In the genomic region with DNA sequence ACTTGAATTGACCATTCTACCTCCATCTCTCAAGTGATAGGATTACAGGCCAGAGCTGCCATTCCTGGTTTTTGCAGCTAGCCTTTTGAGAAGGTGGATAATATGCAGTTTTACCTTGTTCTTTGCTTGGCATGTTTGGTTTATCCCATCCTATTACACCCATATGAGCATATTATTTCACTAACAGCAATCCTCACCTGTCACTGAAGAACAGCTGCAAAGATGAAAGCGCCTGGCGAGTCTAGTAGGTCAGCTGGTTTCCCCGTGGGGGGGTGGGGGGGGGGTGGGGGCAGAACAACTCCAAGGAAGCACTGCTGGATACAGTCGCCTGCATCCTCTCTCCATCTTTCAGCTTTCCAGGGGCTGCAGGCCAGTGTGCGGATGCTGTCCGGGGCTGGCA, we compare ENCODE assay signal across 27 mouse cellular contexts. TPM values are rescaled to one million over a fixed set of nuclear protein-coding genes. Genes with fewer than 3 reads are reported as not detected.
A peak's percentile ranks its signal among the peaks of the same experiment; 100 is the strongest.
DNase-seq lines count a peak whose midpoint lies in the region; ATAC-seq lines count a peak whose summit lies in the region.
"Had no signal": no experiment of that assay in that cellular context is flagged by ENCODE, and none has a peak within 500 bp of the region (broad histone marks: within the 10 kb centered on the region; RNA-seq: fewer than 3 reads in every experiment).

No protein-coding gene starts in this region.

- H3K27ac ChIP-seq in midbrain, embryonic 13.5 days = no peak overlapping the region
- no peak overlapping the region for H3K27ac ChIP-seq in midbrain, embryonic 15.5 days
- peak overlapping the region; percentile 50; the same call in 1 of the 2 replicates for H3K27ac ChIP-seq in embryonic facial prominence, embryonic 12.5 days
- peak overlapping the region; percentile 13; the same call in 1 of the 2 replicates for H3K27ac ChIP-seq in limb, embryonic 12.5 days
- H3K27ac ChIP-seq in heart, embryonic 10.5 days = no peak overlapping the region; the same call in 1 of the 2 replicates
- H3K27ac ChIP-seq: forebrain, embryonic 13.5 days; gastrocnemius, adult 2 months; heart, embryonic 15.5 days; hindbrain, embryonic 10.5 days; hindbrain, embryonic 13.5 days; hindbrain, postnatal 0 days had no signal

- H3K4me1 ChIP-seq in midbrain, embryonic 13.5 days (replicated peaks) = peaks cover 7% of the 10 kb centered on the region
- H3K4me1 ChIP-seq in midbrain, embryonic 15.5 days = peaks cover 10% of the 10 kb centered on the region
- H3K4me1 ChIP-seq in embryonic facial prominence, embryonic 12.5 days = peaks cover 31% of the 10 kb centered on the region
- H3K4me1 ChIP-seq in limb, embryonic 12.5 days (replicated peaks) = peaks cover 32% of the 10 kb centered on the region
- peaks cover 34% of the 10 kb centered on the region for H3K4me1 ChIP-seq in heart, embryonic 10.5 days

- no peak overlapping the region for H3K9ac ChIP-seq in midbrain, embryonic 13.5 days (replicated peaks)
- no peak overlapping the region for H3K9ac ChIP-seq in midbrain, embryonic 15.5 days
- H3K9ac ChIP-seq in embryonic facial prominence, embryonic 12.5 days = no peak overlapping the region
- H3K9ac ChIP-seq in limb, embryonic 12.5 days (replicated peaks) = 0 out of 2 replicates have a peak overlapping the region, but pooled peaks have one; percentile 28
- H3K9ac ChIP-seq: embryonic facial prominence, embryonic 13.5 days; forebrain, embryonic 13.5 days; heart, embryonic 12.5 days; heart, embryonic 15.5 days had no signal

- no peaks in the 10 kb centered on the region for H3K36me3 ChIP-seq in midbrain, embryonic 13.5 days
- no peaks in the 10 kb centered on the region for H3K36me3 ChIP-seq in midbrain, embryonic 15.5 days (replicated peaks)
- H3K36me3 ChIP-seq in embryonic facial prominence, embryonic 12.5 days = no peaks in the 10 kb centered on the region
- H3K36me3 ChIP-seq in limb, embryonic 12.5 days = no peaks in the 10 kb centered on the region
- H3K36me3 ChIP-seq in heart, embryonic 10.5 days = no peaks in the 10 kb centered on the region
- H3K36me3 ChIP-seq: embryonic facial prominence, embryonic 13.5 days; forebrain, embryonic 10.5 days; G1E; heart, embryonic 12.5 days; heart, embryonic 15.5 days; hindbrain, embryonic 10.5 days; hindbrain, embryonic 13.5 days had no signal

- no peak for DNase-seq in heart, embryonic 10.5 days (ENCODE audit: low spot score)
- DNase-seq: adrenal gland, postnatal 10 days; adrenal gland, postnatal 36 days; B cell, adult 2 months; cerebellum, adult 18-20 months; cerebellum, adult 9-10 months; cerebellum, postnatal 14 days; gastrocnemius, adult 2 months; gastrocnemius, postnatal 14 days; heart, adult 11 months; heart, postnatal 10 days; heart, postnatal 36 days had no signal

- 75% methylated on average over 6 of the region's 6 CpGs for WGBS in midbrain, embryonic 13.5 days
- 70% methylated on average over 6 of the region's 6 CpGs for WGBS in midbrain, embryonic 15.5 days
- WGBS in embryonic facial prominence, embryonic 12.5 days = 60% methylated on average over 6 of the region's 6 CpGs
- WGBS in limb, embryonic 12.5 days = 62% methylated on average over 6 of the region's 6 CpGs
- 60% methylated on average over 6 of the region's 6 CpGs for WGBS in heart, embryonic 10.5 days

- no peaks in the 10 kb centered on the region for H3K27me3 ChIP-seq in midbrain, embryonic 13.5 days
- no peaks in the 10 kb centered on the region for H3K27me3 ChIP-seq in midbrain, embryonic 15.5 days (replicated peaks)
- no peaks in the 10 kb centered on the region for H3K27me3 ChIP-seq in embryonic facial prominence, embryonic 12.5 days
- peaks cover 4% of the 10 kb centered on the region; the same call in 1 of the 2 replicates for H3K27me3 ChIP-seq in limb, embryonic 12.5 days
- H3K27me3 ChIP-seq in heart, embryonic 10.5 days (ENCODE audit: insufficient read depth, poor library complexity, severe bottlenecking) = peaks cover 17% of the 10 kb centered on the region
- H3K27me3 ChIP-seq: embryonic facial prominence, embryonic 13.5 days; forebrain, embryonic 13.5 days; hindbrain, embryonic 13.5 days; Patski had no signal

- no peak overlapping the region for H3K4me2 ChIP-seq in midbrain, embryonic 13.5 days (replicated peaks)
- H3K4me2 ChIP-seq in midbrain, embryonic 15.5 days = no peak overlapping the region
- no peak overlapping the region for H3K4me2 ChIP-seq in embryonic facial prominence, embryonic 12.5 days (replicated peaks)
- no peak overlapping the region for H3K4me2 ChIP-seq in limb, embryonic 12.5 days
- H3K4me2 ChIP-seq: embryonic facial prominence, embryonic 13.5 days; forebrain, embryonic 13.5 days; heart, embryonic 12.5 days; heart, embryonic 15.5 days; hindbrain, embryonic 13.5 days had no signal

- ATAC-seq in midbrain, embryonic 13.5 days = 0 out of 2 replicates have a peak, but pooled peaks have one; percentile 45
- ATAC-seq in midbrain, embryonic 15.5 days (replicated peaks) = no peak
- no peak for ATAC-seq in embryonic facial prominence, embryonic 12.5 days (ENCODE audit: insufficient number of reproducible peaks, insufficient read depth, low FRiP score, low TSS enrichment)
- ATAC-seq in limb, embryonic 12.5 days (ENCODE audit: insufficient number of reproducible peaks, insufficient read depth, low FRiP score, low TSS enrichment, low read depth) = no peak
- no peak for ATAC-seq in inflammation-experienced regulatory T-cells, adult 6 months
- ATAC-seq: forebrain, embryonic 13.5 days; Patski had no signal

- H3K9me3 ChIP-seq in midbrain, embryonic 13.5 days = no peaks in the 10 kb centered on the region
- no peaks in the 10 kb centered on the region for H3K9me3 ChIP-seq in midbrain, embryonic 15.5 days
- no peaks in the 10 kb centered on the region for H3K9me3 ChIP-seq in embryonic facial prominence, embryonic 12.5 days
- no peaks in the 10 kb centered on the region; the same call in 1 of the 2 replicates for H3K9me3 ChIP-seq in limb, embryonic 12.5 days
- no peaks in the 10 kb centered on the region for H3K9me3 ChIP-seq in heart, embryonic 10.5 days
- H3K9me3 ChIP-seq: embryonic facial prominence, embryonic 13.5 days; forebrain, embryonic 10.5 days; forebrain, embryonic 13.5 days; heart, embryonic 12.5 days; heart, embryonic 15.5 days; hindbrain, embryonic 10.5 days; hindbrain, embryonic 13.5 days had no signal

- H3K4me3 ChIP-seq in midbrain, embryonic 13.5 days (replicated peaks) = no peak overlapping the region
- H3K4me3 ChIP-seq in midbrain, embryonic 15.5 days = no peak overlapping the region
- no peak overlapping the region for H3K4me3 ChIP-seq in embryonic facial prominence, embryonic 12.5 days
- no peak overlapping the region for H3K4me3 ChIP-seq in limb, embryonic 12.5 days (replicated peaks)
- H3K4me3 ChIP-seq in heart, embryonic 10.5 days = no peak overlapping the region
- H3K4me3 ChIP-seq: embryonic facial prominence, embryonic 13.5 days; forebrain, embryonic 10.5 days; forebrain, embryonic 13.5 days; gastrocnemius, adult 2 months; heart, embryonic 12.5 days; heart, embryonic 15.5 days; hindbrain, embryonic 10.5 days; hindbrain, embryonic 13.5 days had no signal

RNA-seq across cellular contexts. Expression of a gene that starts 51.4 kb away (rescaled TPM):
- polyA plus RNA-seq in midbrain, embryonic 13.5 days (2015; fragmentation: Nextera tagmentation; extraction: Ambion mirVana) = 9.0 and 10.0 TPM in 2 replicates
- polyA plus RNA-seq in midbrain, embryonic 15.5 days (2015; fragmentation: Nextera tagmentation; extraction: Ambion mirVana) = 9.0 and 10.4 TPM in 2 replicates
- polyA plus RNA-seq in embryonic facial prominence, embryonic 12.5 days (2016; fragmentation: Nextera tagmentation; extraction: Ambion mirVana) = 38.8 and 42.1 TPM in 2 replicates
- 35.7 and 41.6 TPM in 2 replicates for polyA plus RNA-seq in limb, embryonic 12.5 days (2016; fragmentation: Nextera tagmentation; extraction: Ambion mirVana)
- polyA plus RNA-seq in heart, embryonic 10.5 days (2016; fragmentation: Nextera tagmentation; extraction: Ambion mirVana) = 11.2 and 16.8 TPM in 2 replicates
- polyA plus RNA-seq in inflammation-experienced regulatory T-cells, adult 6 months (2017; shearing (Covaris generic)) = 10 to 100 TPM; 13.2 to 20.4 (median 15.1) TPM
- polyA plus RNA-seq: G1E had no signal

Comparison
In these comparisons a context has a peak if more than half of its experiments do, and no peak if none do; other contexts are left out.
1. H3K27ac ChIP-seq: peak in embryonic facial prominence, embryonic 12.5 days (single experiment) and limb, embryonic 12.5 days (single experiment); none in midbrain, embryonic 13.5 days (single experiment), midbrain, embryonic 15.5 days (single experiment) and heart, embryonic 10.5 days (single experiment).